Comparison of ENCODE assay signal across 15 mouse cellular contexts in the genomic region with DNA sequence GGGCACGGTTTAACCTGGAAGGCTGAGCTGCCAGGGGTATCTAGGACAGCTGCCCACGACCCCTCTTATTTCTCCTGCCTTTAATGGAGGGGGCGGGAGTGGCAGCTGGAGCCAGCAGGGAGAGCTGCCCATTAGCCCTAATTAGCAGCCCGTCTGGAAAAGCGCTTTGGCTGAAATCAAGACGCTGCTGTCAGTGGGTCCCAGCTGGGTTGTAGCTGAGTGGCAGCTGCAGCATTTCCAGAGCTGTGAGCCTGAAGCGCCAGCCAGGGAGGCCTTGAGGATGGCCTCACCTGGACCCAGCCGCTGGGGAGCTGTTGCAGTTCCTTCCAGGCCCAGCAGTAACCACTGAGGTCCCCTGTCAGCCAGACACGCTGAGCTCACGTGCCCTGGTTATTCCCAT. TPM values are rescaled to one million over a fixed set of nuclear protein-coding genes. Genes with fewer than 3 reads are reported as not detected.
A peak's percentile ranks its signal among the peaks of the same experiment; 100 is the strongest.
DNase-seq lines count a peak whose midpoint lies in the region; ATAC-seq and TF ChIP-seq lines count a peak whose summit lies in the region.
"Had no signal": no experiment of that assay in that cellular context is flagged by ENCODE, and none has a peak within 500 bp of the region (broad histone marks: within the 10 kb centered on the region; RNA-seq: fewer than 3 reads in every experiment).

No protein-coding gene starts in this region.

- no peak for TF ChIP-seq CTCF in brain, embryonic 14.5 days (IDR thresholded peaks at IDR 0.05; ENCODE audit: borderline replicate concordance, extremely low read depth, insufficient read depth, insufficient read length)
- no peak for TF ChIP-seq CTCF in heart, adult 2 months (IDR thresholded peaks at IDR 0.05)

- no peaks in the 10 kb centered on the region for H3K4me1 ChIP-seq in embryonic facial prominence, embryonic 11.5 days (ENCODE audit: control insufficient read depth, insufficient read depth, low read length)
- H3K4me1 ChIP-seq in hindbrain, embryonic 11.5 days (replicated peaks; ENCODE audit: control insufficient read depth, insufficient read depth, low read length) = peaks cover 5% of the 10 kb centered on the region; the same call in 1 of the 2 replicates
- peaks cover 20% of the 10 kb centered on the region for H3K4me1 ChIP-seq in midbrain, embryonic 14.5 days (ENCODE audit: control insufficient read depth, insufficient read depth, low read length)
- H3K4me1 ChIP-seq in heart, adult 2 months (ENCODE audit: control insufficient read depth, insufficient read depth, low read length) = no peaks in the 10 kb centered on the region

- peak; percentile 93 for DNase-seq in brain, embryonic 14.5 days (ENCODE audit: low read depth)
- peak; percentile 56 for DNase-seq in embryonic facial prominence, embryonic 11.5 days (ENCODE audit: low spot score)
- DNase-seq in hindbrain, embryonic 11.5 days (ENCODE audit: low spot score) = peak; percentile 58
- peak; percentile 72 for DNase-seq in midbrain, embryonic 14.5 days
- no peak for DNase-seq in heart, adult 2 months
- DNase-seq in cerebellum, adult 9-11 months = no peak
- DNase-seq in left cerebral cortex, postnatal 14 days (ENCODE audit: low spot score in 2 of 2) = no peak
- DNase-seq: liver, postnatal 0 days had no signal

- intact Hi-C loops in heart, adult 2 months (cut with DNase I) = no loop called here
- intact Hi-C loops in left cerebral cortex, postnatal 14 days (cut with DNase I) = no loop called here

- no peak overlapping the region for H3K27ac ChIP-seq in embryonic facial prominence, embryonic 11.5 days (replicated peaks; ENCODE audit: low read depth, low read length)
- H3K27ac ChIP-seq in hindbrain, embryonic 11.5 days (ENCODE audit: low read depth, low read length) = peak overlapping the region; percentile 34; the same call in 1 of the 2 replicates
- peak overlapping the region; percentile 55 for H3K27ac ChIP-seq in midbrain, embryonic 14.5 days (replicated peaks; ENCODE audit: low read depth, low read length)
- no peak overlapping the region for H3K27ac ChIP-seq in heart, adult 2 months
- H3K27ac ChIP-seq: heart, embryonic 15.5 days had no signal

- no peak for TF ChIP-seq EP300 in heart, adult 2 months (IDR thresholded peaks at IDR 0.05; ENCODE audit: insufficient read depth, low read depth, low read length)

- peak; percentile 40; the same call in 1 of the 2 replicates for ATAC-seq in embryonic facial prominence, embryonic 11.5 days (replicated peaks; ENCODE audit: insufficient number of reproducible peaks, low FRiP score, low TSS enrichment, low read depth)
- ATAC-seq in hindbrain, embryonic 11.5 days (ENCODE audit: low FRiP score) = peak; percentile 63
- ATAC-seq in midbrain, embryonic 14.5 days (ENCODE audit: low FRiP score, low TSS enrichment) = no peak
- ATAC-seq in erythroid progenitor cell, adult 5-6 weeks (replicated peaks; ENCODE audit: low FRiP score, poor library complexity, severe bottlenecking) = no peak
- ATAC-seq: inflammation-experienced regulatory T-cells, adult 6 months; liver, postnatal 0 days had no signal

- no peaks in the 10 kb centered on the region for H3K9me3 ChIP-seq in embryonic facial prominence, embryonic 11.5 days (replicated peaks; ENCODE audit: control insufficient read depth, low read length)
- H3K9me3 ChIP-seq in hindbrain, embryonic 11.5 days (ENCODE audit: control insufficient read depth, low read length) = no peaks in the 10 kb centered on the region
- H3K9me3 ChIP-seq in midbrain, embryonic 14.5 days (ENCODE audit: control insufficient read depth, low read length) = no peaks in the 10 kb centered on the region
- H3K9me3 ChIP-seq: heart, embryonic 15.5 days had no signal

- no peak for TF ChIP-seq POLR2A in brain, embryonic 14.5 days (IDR thresholded peaks at IDR 0.05; ENCODE audit: borderline replicate concordance, extremely low read depth, insufficient read depth, insufficient read length, poor library complexity, severe bottlenecking)
- no peak for TF ChIP-seq POLR2A in heart, adult 2 months (IDR thresholded peaks at IDR 0.05; ENCODE audit: insufficient read depth, low read depth, low read length)

- H3K9ac ChIP-seq in embryonic facial prominence, embryonic 11.5 days (replicated peaks; ENCODE audit: low read length) = no peak overlapping the region
- H3K9ac ChIP-seq in hindbrain, embryonic 11.5 days (ENCODE audit: low read depth, low read length) = no peak overlapping the region
- H3K9ac ChIP-seq in midbrain, embryonic 14.5 days (replicated peaks; ENCODE audit: low read length) = no peak overlapping the region
- no peak overlapping the region for H3K9ac ChIP-seq in heart, adult 2 months (ENCODE audit: low read depth, low read length)
- H3K9ac ChIP-seq: heart, embryonic 15.5 days; liver, postnatal 0 days had no signal

- no peak overlapping the region for H3K4me3 ChIP-seq in embryonic facial prominence, embryonic 11.5 days (ENCODE audit: low read depth, low read length)
- no peak overlapping the region for H3K4me3 ChIP-seq in hindbrain, embryonic 11.5 days (ENCODE audit: low read depth, low read length)
- H3K4me3 ChIP-seq in midbrain, embryonic 14.5 days (replicated peaks; ENCODE audit: low read depth, low read length) = no peak overlapping the region
- no peak overlapping the region for H3K4me3 ChIP-seq in heart, adult 2 months
- H3K4me3 ChIP-seq: heart, embryonic 15.5 days had no signal

- H3K27me3 ChIP-seq in embryonic facial prominence, embryonic 11.5 days (ENCODE audit: control insufficient read depth, insufficient read depth, low read length) = peaks cover 2% of the 10 kb centered on the region; the same call in 1 of the 2 replicates
- H3K27me3 ChIP-seq in hindbrain, embryonic 11.5 days (ENCODE audit: control insufficient read depth, insufficient read depth, low read length) = no peaks in the 10 kb centered on the region; the same call in 1 of the 2 replicates
- no peaks in the 10 kb centered on the region for H3K27me3 ChIP-seq in midbrain, embryonic 14.5 days (ENCODE audit: control insufficient read depth, insufficient read depth, low read length)
- no peaks in the 10 kb centered on the region for H3K27me3 ChIP-seq in heart, adult 2 months (ENCODE audit: control insufficient read depth, insufficient read depth, low read length)

- 19% methylated on average over 10 of the region's 10 CpGs for WGBS in embryonic facial prominence, embryonic 11.5 days
- 18% methylated on average over 10 of the region's 10 CpGs for WGBS in hindbrain, embryonic 11.5 days
- WGBS in midbrain, embryonic 14.5 days = 16% methylated on average over 10 of the region's 10 CpGs
- WGBS in heart, adult 2 months = 19% methylated on average over 10 of the region's 10 CpGs

- no peaks in the 10 kb centered on the region for H3K36me3 ChIP-seq in embryonic facial prominence, embryonic 11.5 days (replicated peaks; ENCODE audit: control insufficient read depth, insufficient read depth, low read depth, low read length)
- H3K36me3 ChIP-seq in hindbrain, embryonic 11.5 days (ENCODE audit: control insufficient read depth, insufficient read depth, low read length) = no peaks in the 10 kb centered on the region
- H3K36me3 ChIP-seq in midbrain, embryonic 14.5 days (ENCODE audit: control insufficient read depth, insufficient read depth, low read length) = no peaks in the 10 kb centered on the region
- H3K36me3 ChIP-seq in heart, adult 2 months (ENCODE audit: control insufficient read depth, insufficient read depth, low read length) = no peaks in the 10 kb centered on the region
- H3K36me3 ChIP-seq: heart, embryonic 15.5 days had no signal

- H3K4me2 ChIP-seq in embryonic facial prominence, embryonic 11.5 days (ENCODE audit: low read depth, low read length) = no peak overlapping the region
- H3K4me2 ChIP-seq in hindbrain, embryonic 11.5 days (replicated peaks; ENCODE audit: low read depth, low read length) = no peak overlapping the region
- no peak overlapping the region for H3K4me2 ChIP-seq in midbrain, embryonic 14.5 days (ENCODE audit: low read length)
- H3K4me2 ChIP-seq: heart, embryonic 15.5 days had no signal

- H3K79me2 ChIP-seq in heart, adult 2 months (replicated peaks; ENCODE audit: control insufficient read depth, insufficient read depth, low read length) = no peaks in the 10 kb centered on the region

RNA-seq across cellular contexts. Expression of gene 1700025C18Rik, which starts 5.8 kb away (rescaled TPM):
- not detected in 2 replicates for polyA plus RNA-seq in brain, embryonic 14.5 days (2012; rRNA removed)
- polyA plus RNA-seq in embryonic facial prominence, embryonic 11.5 days (2014; fragmentation: Nextera tagmentation; extraction: Ambion mirVana) = not detected in 2 replicates
- not detected in 2 replicates for polyA plus RNA-seq in hindbrain, embryonic 11.5 days (2014; fragmentation: Nextera tagmentation; extraction: Ambion mirVana)
- not detected in 2 replicates for polyA plus RNA-seq in midbrain, embryonic 14.5 days (2014; fragmentation: Nextera tagmentation; extraction: Ambion mirVana)
- not detected for total RNA-seq in heart, adult 2 months (2021)
- polyA plus RNA-seq in heart, adult 2 months (2012; rRNA removed) = not detected in 2 replicates
- not detected in 2 replicates for total RNA-seq in erythroid progenitor cell, adult 5-6 weeks (2015; ENCODE audit: low replicate concordance)
- total RNA-seq in erythroid progenitor cell, adult 5-6 weeks (2017; ENCODE audit: low replicate concordance) = not detected in 2 replicates
- total RNA-seq in left cerebral cortex, postnatal 14 days (2021) = not detected
- total RNA-seq: left cerebral cortex, postnatal 25 days; megakaryocyte progenitor cell, adult 5-6 weeks; neutrophil, adult 5-6 weeks had no signal
- polyA plus RNA-seq: heart, embryonic 15.5 days; inflammation-experienced regulatory T-cells, adult 6 months; liver, postnatal 0 days; urinary bladder, adult 2 months had no signal

RNA-seq across cellular contexts. Expression of gene Cd40, which starts 40.9 kb away (rescaled TPM):
- 8.4 and 8.7 TPM in 2 replicates for polyA plus RNA-seq in brain, embryonic 14.5 days (2012; rRNA removed)
- 5.3 and 6.1 TPM in 2 replicates for polyA plus RNA-seq in embryonic facial prominence, embryonic 11.5 days (2014; fragmentation: Nextera tagmentation; extraction: Ambion mirVana)
- polyA plus RNA-seq in hindbrain, embryonic 11.5 days (2014; fragmentation: Nextera tagmentation; extraction: Ambion mirVana) = 4.6 and 4.9 TPM in 2 replicates
- polyA plus RNA-seq in midbrain, embryonic 14.5 days (2014; fragmentation: Nextera tagmentation; extraction: Ambion mirVana) = 5.1 and 7.3 TPM in 2 replicates
- 1 to 10 TPM; 2.0 to 2.2 TPM for total RNA-seq in heart, adult 2 months (2021)
- 4.6 and 7.1 TPM in 2 replicates for polyA plus RNA-seq in heart, adult 2 months (2012; rRNA removed)
- 5.0 TPM in 1 of 2 replicates, not detected in the other for total RNA-seq in erythroid progenitor cell, adult 5-6 weeks (2015; ENCODE audit: low replicate concordance)
- 0.08 and 3.6 TPM in 2 replicates for total RNA-seq in erythroid progenitor cell, adult 5-6 weeks (2017; ENCODE audit: low replicate concordance)
- 1 to 10 TPM in 1 of 2 experiments, under 1 TPM in 1; 0.82 to 1.4 TPM for total RNA-seq in left cerebral cortex, postnatal 14 days (2021)

Comparison
In these comparisons a context has a peak if more than half of its experiments do, and no peak if none do; other contexts are left out.
1. DNase-seq: peak in brain, embryonic 14.5 days (single experiment), embryonic facial prominence, embryonic 11.5 days (single experiment), hindbrain, embryonic 11.5 days (single experiment) and midbrain, embryonic 14.5 days (single experiment); none in heart, adult 2 months (0 of 2), cerebellum, adult 9-11 months (single experiment) and left cerebral cortex, postnatal 14 days (0 of 2).
2. ATAC-seq: peak in embryonic facial prominence, embryonic 11.5 days (single experiment) and hindbrain, embryonic 11.5 days (single experiment); none in midbrain, embryonic 14.5 days (single experiment) and erythroid progenitor cell, adult 5-6 weeks (single experiment).
3. H3K27ac ChIP-seq: peak in hindbrain, embryonic 11.5 days (single experiment) and midbrain, embryonic 14.5 days (single experiment); none in embryonic facial prominence, embryonic 11.5 days (single experiment) and heart, adult 2 months (single experiment).